Mouse (Mus musculus) megakaryocyte progenitor cell, adult 5-6 weeks (primary cell): ENCODE data around the gene Rpl41. TPM values are rescaled to one million over a fixed set of nuclear protein-coding genes. Genes with fewer than 3 reads are reported as not detected.

ENCODE experiments used
- ATAC-seq: replicated peaks from 2 replicates; pipeline ENCODE4 v1.8.0; 2016; ENCODE audit warnings: mild to moderate bottlenecking, moderate TSS enrichment, inconsistent platforms; ENCODE audit not compliant: poor library complexity
- total RNA-seq, 2 experiments: library from RNA; stranded (forward) in 1 of 2; stranded (reverse) in 1 of 2; fragments of 157-497, 149-512 nt in 1 of 2; fragments of 200-1000 nt in 1 of 2; gene quantifications; 2 replicates each; pipeline versions ENCODE4 v1.2.3 to v1.2.4; 2015 to 2017

Gene Rpl41
- total RNA-seq, 2 experiments from 2014 or later = 3,805 to 3,864 TPM

DNA sequence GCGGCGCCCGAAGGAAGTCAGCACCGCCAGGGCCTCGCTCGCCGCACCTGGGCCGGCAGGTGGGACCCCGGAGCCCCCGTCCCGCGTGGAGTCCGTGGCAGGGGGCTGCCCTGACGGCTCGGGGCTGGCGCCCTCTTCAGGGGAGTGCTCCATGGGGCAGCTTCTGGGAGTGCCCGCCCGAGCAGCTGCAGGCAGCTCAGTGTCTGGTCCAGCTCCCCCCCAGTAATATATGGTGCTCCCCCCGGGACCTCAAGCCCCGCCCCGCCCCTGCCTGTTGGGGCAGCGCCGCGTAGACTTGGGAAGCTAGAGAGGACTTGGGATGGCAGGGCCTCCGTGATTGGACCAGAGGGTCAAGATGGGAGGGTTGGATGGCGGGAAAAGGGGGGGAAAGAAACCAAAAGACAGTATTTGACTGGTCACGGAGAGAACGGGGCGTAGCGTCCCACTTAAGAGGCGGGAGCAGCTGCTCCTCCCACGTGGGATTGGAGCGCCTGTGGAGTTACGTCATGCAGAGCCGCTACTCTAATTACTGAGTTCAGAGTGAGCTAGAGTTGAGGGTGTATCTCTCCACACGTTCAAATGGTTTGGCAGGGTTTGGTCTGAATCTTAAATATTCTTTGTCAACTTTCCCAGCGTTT lies 23.3 kb downstream of the Rpl41 start, which contains the start of gene Esyt1:
Esyt1 (minus strand) TSS at position 201 of the 638 bp plus-strand sequence.
- peak; percentile 83 for ATAC-seq

DNA sequence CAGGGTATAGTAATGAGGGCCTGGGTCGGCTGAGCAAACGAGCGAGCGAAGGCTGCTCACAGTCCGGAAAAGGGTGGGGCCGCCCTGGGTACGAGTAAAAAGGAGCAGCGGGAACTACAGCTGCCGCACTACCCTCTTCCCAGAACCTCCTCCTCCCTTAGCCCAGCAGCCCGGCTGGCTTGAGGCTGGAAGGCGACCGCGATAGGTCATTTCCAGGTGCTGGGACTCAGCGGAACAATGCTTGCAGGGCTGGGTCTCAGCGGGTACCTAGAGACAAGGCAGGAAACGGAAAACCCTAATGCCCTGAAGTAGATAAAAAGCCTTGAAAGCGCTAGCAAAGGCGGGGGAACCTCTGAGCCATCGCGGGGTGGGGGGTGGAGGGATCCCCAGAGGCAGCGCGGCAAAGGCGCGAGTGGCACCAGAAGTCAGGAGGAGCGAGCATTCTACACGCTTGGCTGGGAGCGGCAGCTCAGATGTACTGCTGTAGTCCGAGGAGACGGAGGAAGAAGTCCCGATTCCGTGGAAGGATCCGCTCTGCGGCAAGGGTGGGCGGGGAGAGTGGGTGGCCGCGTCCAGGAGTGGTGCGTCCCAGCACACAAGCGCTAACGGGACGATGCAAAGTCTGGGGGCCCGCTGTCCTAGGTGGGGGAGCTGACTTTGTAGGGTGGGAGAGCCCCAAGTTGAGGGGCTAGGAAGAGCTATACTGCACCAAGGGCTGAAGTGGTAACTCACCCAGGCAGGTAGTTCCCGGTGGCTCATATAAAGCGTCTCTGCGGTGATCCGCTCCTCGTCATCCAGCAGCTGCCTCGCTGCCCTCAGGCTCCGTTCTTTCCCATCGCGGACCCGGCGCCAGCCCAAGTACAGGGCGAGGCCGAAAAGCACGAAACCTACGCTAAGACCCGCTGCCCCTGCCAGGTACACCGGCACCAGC lies 24.1 kb downstream of the Rpl41 start:
- peak; percentile 24 for ATAC-seq

DNA sequence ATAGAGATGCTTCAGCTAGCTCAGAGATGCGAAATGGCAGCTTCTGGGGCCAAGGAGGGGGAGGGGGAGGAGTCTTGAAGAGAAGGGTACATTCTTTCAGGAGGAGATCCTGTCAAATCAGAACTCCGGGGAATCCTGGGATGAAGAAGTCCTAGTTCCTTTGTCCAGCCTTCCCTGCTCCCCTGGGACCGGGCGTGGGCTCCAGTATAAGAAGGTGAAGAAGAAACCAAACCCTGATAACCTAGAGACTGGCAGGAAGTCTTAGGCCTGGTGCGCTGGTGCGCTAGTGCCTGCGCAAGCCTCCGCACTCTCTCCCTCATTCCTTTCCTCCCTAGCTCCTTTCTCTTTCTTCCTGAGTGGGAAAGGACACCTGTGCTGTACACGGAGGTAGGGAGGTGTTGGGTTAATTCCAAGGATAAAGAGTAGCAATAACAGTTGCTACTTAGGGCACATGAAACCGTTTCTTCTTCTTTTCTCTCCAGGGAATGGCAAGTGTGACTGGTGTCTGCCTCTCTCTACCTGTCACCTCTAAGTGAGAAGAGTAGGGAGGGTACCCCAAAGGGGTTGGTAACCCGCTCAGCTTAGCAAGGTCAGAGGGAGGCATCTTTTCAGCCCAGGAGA lies 24.9 kb downstream of the Rpl41 start:
- ATAC-seq = no peak

GRCm38 (mm10) chr10:128522351-128522750 lies 26.8 kb downstream of the Rpl41 start:
- ATAC-seq = no peak

GRCm38 (mm10) chr10:128520591-128520990 lies 28.5 kb downstream of the Rpl41 start:
- no peak for ATAC-seq

GRCm38 (mm10) chr10:128518833-128519232 lies 30.3 kb downstream of the Rpl41 start:
- peak; percentile 70 for ATAC-seq

DNA sequence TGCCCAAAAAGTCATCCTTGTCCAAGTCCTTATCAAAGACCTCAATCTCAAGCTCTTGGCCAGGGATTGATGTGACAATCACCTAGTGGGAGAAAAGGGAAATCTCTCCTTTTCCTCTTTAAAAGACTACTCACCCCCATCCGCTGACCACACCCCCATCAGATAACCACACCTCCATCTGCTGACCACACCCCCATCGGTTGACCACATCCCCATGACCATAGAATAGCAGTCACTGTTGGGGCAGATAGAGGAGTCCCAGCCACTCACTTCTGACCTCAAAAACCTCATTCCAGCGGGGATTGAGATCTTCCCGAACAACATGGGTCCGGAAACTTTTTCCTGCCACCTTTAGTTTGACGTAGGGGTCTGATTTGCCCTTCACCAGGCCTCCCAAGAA lies 32.4 kb downstream of the Rpl41 start:
- peak; percentile 86 for ATAC-seq

GRCm38 (mm10) chr10:128516029-128516428 lies 33.1 kb downstream of the Rpl41 start:
- no peak for ATAC-seq

GRCm38 (mm10) chr10:128515044-128515443 lies 34.1 kb downstream of the Rpl41 start:
- no peak for ATAC-seq

GRCm38 (mm10) chr10:128511761-128512160 lies 37.3 kb downstream of the Rpl41 start:
- no peak for ATAC-seq

DNA sequence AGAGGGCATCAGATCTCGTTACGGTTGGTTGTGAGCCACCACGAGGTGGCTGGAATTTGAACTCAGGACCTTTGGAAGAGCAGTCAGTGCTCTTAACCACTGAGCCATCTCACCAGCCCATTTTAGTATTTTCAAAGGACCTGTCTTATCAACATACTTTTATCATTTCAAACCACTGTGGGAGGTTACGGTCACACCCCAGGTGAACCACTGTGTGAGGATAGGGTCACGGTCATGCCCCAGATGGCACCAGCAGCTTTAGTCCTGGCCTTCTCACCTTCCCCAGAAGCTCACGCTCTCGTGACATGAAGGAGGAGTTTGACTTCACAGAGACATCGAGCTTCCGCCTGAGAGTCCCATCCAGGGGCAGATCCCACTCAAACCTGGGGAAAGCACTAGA lies 37.9 kb downstream of the Rpl41 start:
- ATAC-seq = peak; percentile 39; the same call in 1 of the 2 replicates

GRCm38 (mm10) chr10:128510301-128510700 lies 38.8 kb downstream of the Rpl41 start:
- ATAC-seq = 0 out of 2 replicates have a peak, but pooled peaks have one; percentile 16

DNA sequence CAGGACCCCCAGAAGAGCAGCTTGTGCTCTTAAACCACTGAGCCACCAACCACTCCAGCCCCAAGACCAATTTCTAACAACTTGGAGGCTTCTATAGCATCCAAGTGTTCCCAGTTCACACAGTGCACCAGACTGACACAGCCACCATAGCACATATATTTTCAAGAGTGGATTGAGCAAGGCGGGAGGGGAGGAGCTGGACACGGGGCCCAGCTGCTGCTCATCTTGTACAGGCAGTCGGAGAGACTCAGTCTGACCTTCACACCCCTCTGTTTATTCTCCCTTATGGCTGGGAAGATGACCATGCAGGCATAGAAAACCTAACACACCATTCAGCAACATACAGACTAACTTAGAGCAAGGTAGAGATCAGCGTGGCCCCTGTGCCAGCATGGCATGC lies 39.3 kb downstream of the Rpl41 start:
- no peak for ATAC-seq

DNA sequence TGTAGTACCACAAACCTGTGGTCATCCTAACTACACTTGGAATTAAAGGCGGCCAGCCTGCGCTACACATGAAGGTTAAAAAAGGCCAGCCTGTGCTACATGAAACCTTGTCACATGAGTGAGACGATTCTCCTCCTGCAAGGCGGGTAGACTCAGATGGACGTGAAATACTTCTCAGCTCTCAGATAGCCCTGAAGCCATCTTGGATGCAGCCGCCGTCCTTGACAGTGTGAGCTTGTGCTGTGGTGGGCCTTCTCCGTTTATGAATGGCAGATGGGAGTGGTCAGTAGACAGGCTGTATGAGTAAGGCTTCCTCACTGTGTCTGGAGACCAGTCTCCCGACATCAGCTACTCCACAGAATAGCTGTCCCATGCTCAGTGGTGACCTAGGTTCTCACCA lies 39.9 kb downstream of the Rpl41 start:
- ATAC-seq = no peak

DNA sequence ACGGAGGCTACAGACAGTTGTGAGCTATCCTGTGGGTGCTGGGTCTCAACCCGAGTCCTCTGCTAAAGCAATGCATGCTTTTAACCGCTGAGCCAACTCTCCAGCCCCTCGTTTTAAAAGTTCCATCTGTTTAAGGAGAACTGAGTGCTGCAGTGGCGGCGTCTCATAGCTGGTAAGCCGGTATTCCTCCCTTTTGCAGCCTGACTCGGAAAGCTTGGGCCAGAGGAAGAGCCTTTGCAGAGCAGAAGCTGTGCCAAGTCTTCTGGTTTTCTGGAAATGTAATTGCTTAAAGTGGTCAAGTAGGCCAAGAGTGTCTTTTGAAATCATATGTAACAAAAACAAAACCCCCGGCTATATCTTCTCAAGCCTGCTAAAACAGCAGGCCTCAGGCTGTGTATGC lies 40.8 kb downstream of the Rpl41 start:
- ATAC-seq = no peak

GRCm38 (mm10) chr10:128505974-128506373 lies 43.1 kb downstream of the Rpl41 start:
- ATAC-seq = no peak

DNA sequence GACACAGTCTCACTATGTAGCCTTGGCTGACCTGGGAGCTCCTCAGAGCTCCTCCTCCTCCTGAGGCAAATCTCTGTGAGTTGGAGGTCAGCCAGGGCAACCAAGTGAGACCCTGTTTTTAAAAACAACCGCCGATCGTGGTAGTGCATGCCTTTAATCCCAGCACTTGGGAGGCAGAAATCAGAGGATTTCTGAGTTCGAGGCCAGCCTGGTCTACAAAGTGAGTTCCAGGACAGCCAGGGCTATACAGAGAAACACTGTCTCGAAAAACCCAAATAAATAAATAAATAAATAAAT lies 43.8 kb downstream of the Rpl41 start:
- 0 out of 2 replicates have a peak, but pooled peaks have one; percentile 5 for ATAC-seq

DNA sequence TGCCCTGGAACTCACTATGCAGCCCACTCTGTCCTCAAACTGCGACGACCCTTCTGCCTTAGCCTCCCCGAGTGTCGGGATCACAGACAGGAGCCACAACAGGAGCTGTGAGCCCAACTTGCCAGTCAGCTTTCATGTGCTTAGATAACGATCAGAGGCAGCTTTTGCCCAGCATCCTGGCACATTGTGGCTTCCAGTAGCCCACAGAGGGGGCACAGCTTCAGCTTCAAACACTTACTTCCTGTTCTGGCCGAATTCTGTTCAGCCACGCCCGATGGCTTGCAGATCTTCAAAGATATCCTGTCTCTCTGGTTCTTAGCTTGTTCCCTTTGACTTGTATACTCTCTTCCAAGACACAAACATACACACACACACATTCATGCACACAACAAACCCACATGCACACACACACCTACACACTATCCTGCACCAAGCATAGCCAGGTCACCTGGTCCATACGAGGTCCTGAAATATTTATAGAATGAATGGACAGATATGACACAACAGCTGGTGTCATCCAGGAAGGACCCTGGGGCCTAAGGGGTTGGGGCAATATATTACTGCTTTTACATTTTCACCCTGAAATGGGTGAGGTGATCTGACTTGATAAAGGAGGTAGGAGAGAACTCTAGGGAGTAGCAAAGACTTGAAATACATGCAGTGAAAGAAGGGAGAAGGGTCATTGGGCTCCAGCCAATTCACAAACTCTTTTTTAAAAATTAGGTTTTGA lies 44.3 kb downstream of the Rpl41 start:
- ATAC-seq = peak; percentile 85

DNA sequence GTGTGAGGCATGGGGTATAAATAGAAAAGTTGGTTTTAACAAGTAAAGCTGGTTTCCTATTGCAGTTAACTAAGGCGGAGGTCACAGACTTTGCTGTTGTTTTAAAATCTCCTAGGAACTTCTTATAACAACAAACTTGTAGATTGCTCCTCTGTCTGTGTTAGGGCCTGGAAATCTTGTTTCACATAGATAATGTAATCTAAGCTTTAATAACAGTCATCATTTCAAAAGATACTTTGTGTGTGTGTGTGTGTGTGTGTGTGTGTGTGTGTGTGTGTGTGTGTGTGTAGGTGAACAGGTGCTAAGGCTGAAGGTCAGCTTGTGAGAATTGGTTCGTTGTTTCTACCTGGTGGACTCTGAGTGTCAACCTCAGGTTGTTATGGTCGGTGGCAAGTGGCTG lies 45.1 kb downstream of the Rpl41 start:
- no peak for ATAC-seq

DNA sequence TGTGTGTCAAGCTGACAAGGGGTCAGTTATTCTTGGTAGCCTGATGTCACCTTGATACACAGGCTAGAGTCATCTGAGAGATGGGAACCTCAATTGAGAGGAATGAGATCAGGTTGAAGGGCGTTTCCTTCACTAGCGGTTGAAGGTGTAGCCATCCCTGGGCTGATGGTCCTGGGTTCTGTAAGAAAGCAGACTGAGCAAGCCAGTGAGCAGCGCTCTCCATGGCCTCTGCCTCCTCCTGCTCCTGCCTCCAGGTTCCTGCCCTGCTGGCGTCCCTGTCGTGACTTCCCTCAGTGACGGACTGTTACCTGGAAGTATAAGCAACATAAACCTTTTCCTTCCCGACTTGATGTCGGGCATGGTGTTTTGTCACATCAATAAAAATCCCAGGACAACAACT lies 45.6 kb downstream of the Rpl41 start:
- no peak for ATAC-seq

DNA sequence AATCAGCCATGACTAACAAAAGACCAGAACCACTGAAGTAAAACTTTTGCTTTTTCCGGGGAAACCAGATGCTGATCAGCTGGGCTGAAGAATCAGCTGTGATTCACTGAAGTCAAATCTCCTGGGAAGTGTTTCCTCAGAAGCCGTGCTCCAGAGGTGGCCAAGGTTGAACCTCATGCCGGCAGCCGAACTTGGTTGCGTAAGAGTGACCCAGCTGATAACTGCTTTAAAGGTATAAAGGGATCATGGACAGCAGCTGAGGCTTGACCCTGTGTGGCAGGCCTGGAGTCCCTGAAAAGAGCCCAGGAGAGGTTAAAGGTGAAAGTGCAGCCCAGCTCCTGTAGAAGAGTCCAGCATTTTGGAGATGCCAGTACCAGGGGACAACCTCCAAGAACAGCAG lies 46.8 kb downstream of the Rpl41 start:
- no peak for ATAC-seq
